Mouse (Mus musculus): Measurements from ENCODE around the gene Gm49378.
A peak's percentile ranks its signal among the peaks of the same experiment; 100 is the strongest.

Gm49378 gene

GRCm38 (mm10) chr14:55637795-55638194, at the start of gene Gm49378:
Gene Gm49378 (minus strand): TSS chr14:55637895.
- no peak for DNase-seq (ENCODE audit: low read depth)

GRCm38 (mm10) chr14:55682118-55682493, 44.4 kb upstream of the Gm49378 start:
- no peak for DNase-seq (ENCODE audit: low read depth)

GRCm38 (mm10) chr14:55681160-55682117, 43.7 kb upstream of the Gm49378 start, which contains the start of gene Tinf2:
Gene Tinf2 (minus strand): TSS chr14:55681820.
- DNase-seq (ENCODE audit: low read depth), result peak; percentile 98

GRCm38 (mm10) chr14:55677615-55678014, 39.9 kb upstream of the Gm49378 start:
- DNase-seq (ENCODE audit: low read depth), result no peak

- no peak for DNase-seq (ENCODE audit: low read depth)
Observed at GRCm38 (mm10) chr14:55672741-55673060, 35.0 kb upstream of the Gm49378 start.

- peak; percentile 97 for DNase-seq (ENCODE audit: low read depth)
Observed at GRCm38 (mm10) chr14:55671833-55672740, 34.4 kb upstream of the Gm49378 start, which contains the start of the genes Gmpr2 and Nedd8. Gene Gmpr2 (plus strand): TSS chr14:55671941. Gene Nedd8 (minus strand): TSS chr14:55672124.

GRCm38 (mm10) chr14:55671486-55671832, 33.8 kb upstream of the Gm49378 start:
- DNase-seq (ENCODE audit: low read depth), result no peak

- no peak for DNase-seq (ENCODE audit: low read depth)
Observed at GRCm38 (mm10) chr14:55660636-55661035, 22.9 kb upstream of the Gm49378 start.

- peak; percentile 65 for DNase-seq (ENCODE audit: low read depth)
Observed at GRCm38 (mm10) chr14:55659960-55660573, 22.4 kb upstream of the Gm49378 start, which contains the start of gene Mdp1. Gene Mdp1 (minus strand): TSS chr14:55660508.

- DNase-seq (ENCODE audit: low read depth), result no peak
Observed at GRCm38 (mm10) chr14:55658011-55658410, 20.3 kb upstream of the Gm49378 start.

- no peak for DNase-seq (ENCODE audit: low read depth)
Observed at GRCm38 (mm10) chr14:55656935-55657334, 19.2 kb upstream of the Gm49378 start.

GRCm38 (mm10) chr14:55651528-55651927, 13.8 kb upstream of the Gm49378 start:
- no peak for DNase-seq (ENCODE audit: low read depth)

- DNase-seq (ENCODE audit: low read depth), result no peak
Observed at GRCm38 (mm10) chr14:55649884-55650283, 12.2 kb upstream of the Gm49378 start, which contains the start of gene Tssk4. Gene Tssk4 (plus strand): TSS chr14:55650184.

GRCm38 (mm10) chr14:55644261-55644888, 6.7 kb upstream of the Gm49378 start:
- peak; percentile 29 for DNase-seq (ENCODE audit: low read depth)

- peak; percentile 63 for DNase-seq (ENCODE audit: low read depth)
Observed at GRCm38 (mm10) chr14:55643060-55643907, 5.6 kb upstream of the Gm49378 start, which contains the start of gene Tm9sf1. Gene Tm9sf1 (minus strand): TSS chr14:55643806.

GRCm38 (mm10) chr14:55642679-55643059, 5.0 kb upstream of the Gm49378 start:
- DNase-seq (ENCODE audit: low read depth), result no peak

GRCm38 (mm10) chr14:55641291-55641690, 3.6 kb upstream of the Gm49378 start:
- DNase-seq (ENCODE audit: low read depth), result no peak

GRCm38 (mm10) chr14:55640816-55641215, 3.1 kb upstream of the Gm49378 start:
- no peak for DNase-seq (ENCODE audit: low read depth)

- DNase-seq (ENCODE audit: low read depth), result peak; percentile 87
Observed at GRCm38 (mm10) chr14:55635523-55636007, 2.1 kb downstream of the Gm49378 start, which contains the start of gene Ipo4. Gene Ipo4 (minus strand): TSS chr14:55635957.

GRCm38 (mm10) chr14:55634874-55635522, 2.7 kb downstream of the Gm49378 start:
- no peak for DNase-seq (ENCODE audit: low read depth)
